Mouse (Mus musculus) B cell, adult 67 days (primary cell): ENCODE data around the gene Kcnd1. TPM values are rescaled to one million over a fixed set of nuclear protein-coding genes. Genes with fewer than 3 reads are reported as not detected.

Source experiments
- total RNA-seq, 2 experiments: library from RNA; stranded (reverse); gene quantifications; 4 replicates each; pipeline ENCODE4 v1.2.4; 2023

Gene Kcnd1
- total RNA-seq = 1 to 10 TPM in 1 of 2 experiments, under 1 TPM in 1; 0.59 to 2.3 TPM

DNA sequence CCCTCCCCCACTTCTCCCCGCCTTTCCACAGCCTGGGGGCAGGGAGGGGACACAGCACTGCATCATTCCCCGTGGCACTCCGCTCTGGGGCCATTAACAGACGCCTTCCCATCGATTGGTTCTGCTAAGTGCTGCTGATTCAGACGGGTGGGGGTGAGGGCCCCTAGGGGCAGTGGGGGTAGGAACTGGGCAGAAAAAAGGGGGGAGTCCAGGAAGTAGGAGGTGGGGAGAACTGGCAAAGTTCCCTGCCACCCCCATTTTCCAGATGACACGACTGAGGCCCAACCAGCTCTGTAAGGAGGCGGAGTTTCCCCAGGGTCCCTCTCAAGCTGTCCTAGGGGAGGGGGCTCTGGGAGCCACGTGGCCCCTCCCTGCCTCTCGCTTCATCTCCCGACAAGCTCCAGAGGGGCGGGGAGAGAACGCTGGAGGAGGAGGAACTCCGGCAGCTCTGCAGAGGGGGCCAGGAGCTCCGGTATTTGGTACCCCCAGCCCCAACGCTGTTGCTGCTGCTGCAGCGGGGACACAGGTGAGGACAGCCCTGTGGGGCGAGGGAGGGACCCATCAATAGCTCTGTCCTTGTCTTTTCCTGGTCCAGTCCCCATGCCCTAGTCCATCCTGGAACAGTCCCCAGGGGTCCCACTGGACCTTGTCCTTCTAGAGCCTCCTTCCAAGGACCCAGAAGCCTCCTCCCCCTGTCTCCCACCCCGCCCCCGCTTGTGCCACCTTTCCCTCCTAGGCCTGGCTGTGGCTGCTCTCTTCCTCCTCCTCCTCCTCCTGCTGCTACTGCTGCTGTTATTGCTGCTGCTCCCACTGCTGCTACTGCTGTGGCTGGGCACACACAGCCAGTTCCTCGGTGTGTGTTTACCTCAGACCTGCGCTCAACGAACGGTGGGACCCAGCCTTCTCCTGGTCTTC lies at the start of gene Kcnd1:
Gene Kcnd1, plus strand, starts transcription at position 425 of the 915 bp plus-strand sequence.

GRCm38 (mm10) chrX:7789542-7790136 lies 32.5 kb upstream of the Kcnd1 start, which contains the start of gene Gripap1:
Gene Gripap1 (plus strand): TSS chrX:7789765.

GRCm38 (mm10) chrX:7841163-7842162 lies 19.4 kb downstream of the Kcnd1 start, which contains the start of gene Otud5:
Gene Otud5 (plus strand): TSS chrX:7841364.

GRCm38 (mm10) chrX:7878007-7878419 lies 55.9 kb downstream of the Kcnd1 start, which contains the start of gene Pim2:
Gene Pim2 (plus strand): TSS chrX:7878262.

GRCm38 (mm10) chrX:7883841-7884567 lies 61.9 kb downstream of the Kcnd1 start, which contains the start of gene Slc35a2:
Gene Slc35a2 (plus strand): TSS chrX:7884028.

Other genes with a start within 250 kb of the Kcnd1 start
- not detected for gene Foxp3, start 248.6 kb upstream of the Kcnd1 start, total RNA-seq
- gene Ppp1r3f, start 248.0 kb upstream of the Kcnd1 start, total RNA-seq = 1 to 10 TPM; 5.3 to 6.6 TPM
- gene Ccdc22, start 216.8 kb upstream of the Kcnd1 start, total RNA-seq = 10 to 100 TPM; 19.4 to 23.0 TPM
- gene Cacna1f, start 215.2 kb upstream of the Kcnd1 start, total RNA-seq = not detected
- gene Syp, start 183.8 kb upstream of the Kcnd1 start, total RNA-seq = under 1 TPM; 0.55 to 0.56 TPM
- gene Prickle3, start 165.0 kb upstream of the Kcnd1 start, total RNA-seq = 10 to 100 TPM; 34.3 to 35.7 TPM
- gene Plp2, start 150.9 kb upstream of the Kcnd1 start, total RNA-seq = 100 to 1,000 TPM; 105 to 109 TPM
- gene Magix, start 141.0 kb upstream of the Kcnd1 start, total RNA-seq = not detected
- gene Gpkow, start 125.2 kb upstream of the Kcnd1 start, total RNA-seq = 10 to 100 TPM; 52.4 to 61.9 TPM
- gene Wdr45, start 108.0 kb upstream of the Kcnd1 start, total RNA-seq = 10 to 100 TPM; 70.0 to 71.3 TPM
- gene Gm45208, start 100.0 kb upstream of the Kcnd1 start, total RNA-seq = not detected
- 10 to 100 TPM; 13.6 to 14.4 TPM for gene Praf2, start 93.8 kb upstream of the Kcnd1 start, total RNA-seq
- not detected for gene Ccdc120, start 71.4 kb upstream of the Kcnd1 start, total RNA-seq
- 10 to 100 TPM; 27.3 to 33.5 TPM for gene Tfe3, start 59.7 kb upstream of the Kcnd1 start, total RNA-seq
- 100 to 1,000 TPM; 274 to 300 TPM for gene Gripap1, start 32.5 kb upstream of the Kcnd1 start, total RNA-seq
- 100 to 1,000 TPM; 180 to 210 TPM for gene Otud5, start 19.1 kb downstream of the Kcnd1 start, total RNA-seq
- gene Pim2, start 56.0 kb downstream of the Kcnd1 start, total RNA-seq = 10 to 100 TPM; 35.7 to 59.2 TPM
- 10 to 100 TPM; 30.9 to 34.8 TPM for gene Slc35a2, start 61.7 kb downstream of the Kcnd1 start, total RNA-seq
- gene Pqbp1, start 77.0 kb downstream of the Kcnd1 start, total RNA-seq = 100 to 1,000 TPM; 121 to 128 TPM
- gene Timm17b, start 77.1 kb downstream of the Kcnd1 start, total RNA-seq = 10 to 100 TPM; 59.7 to 62.1 TPM
- not detected for gene Gm10491, start 85.5 kb downstream of the Kcnd1 start, total RNA-seq
- not detected for gene Gm10490, start 87.3 kb downstream of the Kcnd1 start, total RNA-seq
- not detected for gene Pcsk1n, start 97.5 kb downstream of the Kcnd1 start, total RNA-seq
- not detected for gene Eras, start 106.3 kb downstream of the Kcnd1 start, total RNA-seq
- gene Hdac6, start 125.6 kb downstream of the Kcnd1 start, total RNA-seq = 10 to 100 TPM; 21.5 to 23.6 TPM
- not detected for gene Gata1, start 155.8 kb downstream of the Kcnd1 start, total RNA-seq
- not detected for gene Glod5, start 196.2 kb downstream of the Kcnd1 start, total RNA-seq